Mouse (Mus musculus) heart, embryonic 15.5 days (tissue): ENCODE measurements around the gene Stk26. TPM values are rescaled to one million over a fixed set of nuclear protein-coding genes. Genes with fewer than 3 reads are reported as not detected.

Experiments
- ATAC-seq: fragments of 200-750 bp; cut with Nextera tagmentation; replicated peaks from 2 replicates; pipeline ENCODE4 v1.8.0; 2017; ENCODE audit warnings: low read depth, moderate TSS enrichment; ENCODE audit not compliant: insufficient number of reproducible peaks, insufficient read depth, low FRiP score
- H3K27ac ChIP-seq: fragments of 300-500 bp; sonication (generic); 2 replicates; pipeline ENCODE4 v1.5.1; 2015; ENCODE audit warnings: mild to moderate bottlenecking, inconsistent platforms
- H3K27me3 ChIP-seq: fragments of 300-500 bp; sonication (generic); 2 replicates; pipeline ENCODE4 v1.6.1; 2015; ENCODE audit warnings: inconsistent platforms
- H3K36me3 ChIP-seq: fragments of 300-500 bp; sonication (generic); 2 replicates; pipeline ENCODE4 v1.6.1; 2015; ENCODE audit warnings: mild to moderate bottlenecking, inconsistent platforms
- H3K4me1 ChIP-seq: fragments of 300-500 bp; sonication (generic); replicated peaks from 2 replicates; pipeline ENCODE4 v1.6.1; 2015; ENCODE audit warnings: inconsistent platforms
- H3K4me2 ChIP-seq: fragments of 300-500 bp; sonication (generic); 2 replicates; pipeline ENCODE4 v1.6.1; 2015; ENCODE audit warnings: inconsistent platforms, mild to moderate bottlenecking, moderate library complexity
- H3K4me3 ChIP-seq: fragments of 300-500 bp; sonication (generic); 2 replicates; pipeline ENCODE4 v1.5.1; 2015; ENCODE audit warnings: mild to moderate bottlenecking, inconsistent platforms
- H3K9ac ChIP-seq: fragments of 300-500 bp; sonication (generic); 2 replicates; pipeline ENCODE4 v1.6.1; 2015; ENCODE audit warnings: mild to moderate bottlenecking, inconsistent platforms
- H3K9me3 ChIP-seq: fragments of 300-500 bp; sonication (generic); replicated peaks from 2 replicates; pipeline ENCODE4 v1.6.1; 2016; ENCODE audit warnings: inconsistent platforms
- WGBS: fragments of 180-500 bp; shearing (Covaris S2); methylation state at CpG from one replicate; pipeline ENCODE4 v1.1.7; 2015; ENCODE audit warnings: mixed read lengths; 5-methylcytosine and 5-hydroxymethylcytosine counted together
- polyA plus RNA-seq: library from polyadenylated mRNA; unstranded; fragments of >200 nt; fragmentation: Nextera tagmentation; extraction: Ambion mirVana; gene quantifications from 2 replicates; pipeline ENCODE4 v1.2.1, GENCODE M21; 2015

The Stk26 gene
- 4.1 and 4.8 TPM in 2 replicates for polyA plus RNA-seq

DNA sequence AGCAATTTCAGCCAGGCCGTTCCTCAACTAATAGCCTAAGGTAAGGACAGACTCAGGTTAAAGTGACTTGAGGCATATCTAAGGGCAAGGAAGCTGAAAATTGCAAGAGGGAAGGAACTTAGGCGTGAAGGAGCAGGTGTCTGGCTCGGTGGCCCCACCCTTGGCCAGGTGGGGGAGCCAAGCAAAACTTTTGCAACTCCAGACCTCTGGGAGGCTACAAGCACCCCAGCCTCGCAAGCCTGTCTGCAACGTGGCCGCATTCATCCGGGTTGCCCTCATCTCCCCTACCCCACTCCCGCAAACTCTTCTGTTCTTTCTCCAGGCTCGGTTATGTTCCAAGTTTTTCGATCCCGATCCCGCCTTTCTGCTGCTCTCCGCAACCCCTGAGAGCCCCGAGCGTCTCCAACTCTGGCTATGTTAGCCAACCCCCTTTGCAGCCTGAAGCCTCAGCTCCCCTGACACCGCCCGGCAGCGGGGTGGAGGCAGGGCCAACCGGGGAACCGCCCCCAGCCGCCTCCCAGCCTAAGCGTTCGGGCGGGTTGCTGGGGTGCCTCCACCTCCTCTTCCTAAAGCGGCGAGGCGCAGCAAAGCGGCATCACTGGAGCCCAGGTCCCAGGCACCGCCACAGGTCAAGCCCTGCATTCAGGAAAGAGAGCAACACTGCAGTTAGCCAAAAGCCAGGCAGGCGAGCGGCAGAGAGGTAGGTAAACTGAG is at the start of gene Stk26:
TSS of gene Stk26 (plus strand) at position 201 of the 714 bp plus-strand sequence.
- peak; percentile 86 for ATAC-seq
- WGBS: 14% methylated on average over 31 of the region's 31 CpGs
- no peaks in the 10 kb centered on the region for H3K4me1 ChIP-seq
- H3K9me3 ChIP-seq: no peaks in the 10 kb centered on the region
- peak within 1 kb of the TSS; percentile 47 for H3K9ac ChIP-seq
- H3K36me3 ChIP-seq: no peaks in the 10 kb centered on the region
- H3K4me3 ChIP-seq: peak within 1 kb of the TSS; percentile 62
- H3K27ac ChIP-seq: no peak within 1 kb of the TSS
- peak within 1 kb of the TSS; percentile 80 for H3K4me2 ChIP-seq
- H3K27me3 ChIP-seq: no peaks in the 10 kb centered on the region

DNA sequence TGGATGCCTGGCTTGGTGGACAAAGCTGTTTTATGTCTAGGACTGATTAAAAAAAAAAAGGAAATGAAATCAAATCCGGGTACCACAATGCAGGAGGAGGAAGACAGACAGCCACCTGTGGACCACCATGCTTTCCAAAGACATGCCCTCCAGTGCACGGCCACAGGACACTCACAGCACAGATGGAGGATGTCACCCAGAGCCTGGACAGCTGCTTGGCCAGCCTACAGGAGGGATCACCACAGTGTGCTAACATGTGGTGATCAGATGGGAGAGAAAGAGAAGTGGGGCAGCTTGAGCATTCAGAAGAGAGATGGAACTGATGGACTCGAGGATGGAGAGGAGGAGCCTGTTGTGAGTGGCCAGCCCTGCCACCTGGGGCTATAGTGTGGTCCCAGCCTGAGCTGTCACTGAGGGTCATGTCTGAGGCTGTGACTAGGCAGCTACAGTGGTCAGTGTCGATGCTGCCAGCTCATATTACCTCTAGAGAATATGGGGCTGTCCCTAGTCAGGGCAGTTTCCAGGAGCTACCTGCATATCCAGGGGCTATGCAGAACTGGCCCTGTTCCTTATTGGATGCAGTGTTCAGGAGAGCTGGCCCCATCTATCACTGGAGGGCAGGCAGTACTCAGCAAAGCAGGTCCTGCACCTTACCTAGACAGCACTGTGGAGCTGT is 47.7 kb upstream of the Stk26 start:
- Histone ChIP-seq H3K27me3 (no peaks in the 10 kb centered on the region), H3K4me3 (no peak overlapping the region), H3K4me1 (no peaks in the 10 kb centered on the region; the same call in 1 of the 2 replicates), H3K36me3 (no peaks in the 10 kb centered on the region), H3K4me2 (no peak overlapping the region), H3K9me3 (no peaks in the 10 kb centered on the region), H3K9ac (no peak overlapping the region), H3K27ac (no peak overlapping the region)
- WGBS: 49% methylated on average over 4 of the region's 4 CpGs
- ATAC-seq: no peak

DNA sequence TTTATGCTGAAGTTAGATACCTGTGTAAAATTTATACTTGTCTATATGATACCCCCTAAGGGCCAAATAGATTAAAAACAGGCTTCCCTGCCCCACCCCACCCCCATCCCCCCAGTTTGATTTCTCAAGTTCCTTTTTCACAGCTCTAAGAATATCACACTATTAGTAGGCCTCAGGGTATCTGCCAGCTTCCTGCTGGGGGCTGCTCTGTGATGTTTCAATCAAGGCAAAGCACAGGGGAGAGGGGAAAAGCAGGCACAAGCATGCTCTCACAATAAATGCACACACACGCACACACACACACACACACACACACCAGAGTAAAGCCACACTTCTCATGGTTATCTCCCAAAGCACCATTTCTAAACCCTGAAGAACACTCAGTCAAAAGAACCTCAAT is 43.0 kb upstream of the Stk26 start:
- no peak overlapping the region for H3K9ac ChIP-seq
- ATAC-seq: no peak

DNA sequence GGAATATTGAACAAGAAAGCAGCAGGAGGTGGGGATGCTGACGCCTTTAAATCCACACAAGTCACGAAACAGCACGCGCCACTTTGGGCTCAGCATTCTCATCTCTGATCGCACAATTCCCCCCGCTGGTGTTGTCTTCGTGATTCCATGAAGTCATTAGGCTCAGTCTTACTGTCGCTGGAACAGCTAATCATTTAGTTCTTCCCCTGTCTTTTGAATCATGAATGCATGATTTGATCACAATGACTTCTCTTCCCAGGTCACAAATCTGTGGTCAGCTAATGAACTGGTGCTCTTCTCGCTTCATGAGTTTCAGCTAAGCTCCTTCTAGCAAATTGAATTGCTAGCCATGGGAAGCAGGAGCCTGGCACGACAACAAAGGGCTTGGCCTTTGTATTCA is 42.3 kb upstream of the Stk26 start:
- no peaks in the 10 kb centered on the region; the same call in 1 of the 2 replicates for H3K4me1 ChIP-seq
- WGBS: 82% methylated on average over 10 of the region's 10 CpGs
- no peaks in the 10 kb centered on the region for H3K27me3 ChIP-seq
- H3K9ac ChIP-seq: no peak overlapping the region
- no peak overlapping the region for H3K4me2 ChIP-seq
- no peak overlapping the region for H3K27ac ChIP-seq
- ATAC-seq: no peak
- H3K36me3 ChIP-seq: no peaks in the 10 kb centered on the region
- no peaks in the 10 kb centered on the region for H3K9me3 ChIP-seq
- no peak overlapping the region for H3K4me3 ChIP-seq

More for the DNA sequence above, 43.0 kb upstream of the Stk26 start:
- Histone ChIP-seq H3K27me3 (no peaks in the 10 kb centered on the region), H3K36me3 (no peaks in the 10 kb centered on the region), H3K4me1 (no peaks in the 10 kb centered on the region; the same call in 1 of the 2 replicates), H3K4me2 (no peak overlapping the region), H3K27ac (no peak overlapping the region), H3K9me3 (no peaks in the 10 kb centered on the region), H3K4me3 (no peak overlapping the region)
- 48% methylated on average over 1 of the region's 1 CpGs for WGBS

DNA sequence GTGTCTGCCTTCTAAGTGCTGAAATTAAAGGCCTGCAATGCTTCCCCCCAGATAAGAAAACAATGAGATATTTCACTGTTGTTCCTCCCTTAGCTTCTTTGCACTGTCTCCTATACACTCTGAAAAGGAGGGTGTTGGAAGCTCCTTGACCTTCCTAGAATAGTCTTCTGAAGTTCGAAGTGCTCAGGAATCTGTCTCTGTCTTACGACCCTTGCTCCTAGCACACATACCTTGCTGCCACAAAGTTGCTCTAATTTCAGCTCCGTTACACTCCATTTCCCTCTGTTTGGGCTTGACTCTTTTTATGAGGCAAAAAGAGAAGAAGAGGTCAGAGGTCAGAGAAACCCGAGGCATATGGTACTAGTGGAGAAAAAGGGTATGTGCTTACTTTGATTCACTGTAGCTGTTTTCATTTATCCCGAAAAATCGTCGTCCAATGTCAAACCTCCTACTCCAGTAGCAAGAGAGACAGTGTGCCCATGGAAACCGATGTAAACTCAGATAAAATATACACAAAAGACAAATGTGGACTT is 41.1 kb upstream of the Stk26 start:
- Histone ChIP-seq H3K36me3 (no peaks in the 10 kb centered on the region), H3K9ac (no peak overlapping the region), H3K9me3 (no peaks in the 10 kb centered on the region), H3K27me3 (no peaks in the 10 kb centered on the region), H3K4me2 (no peak overlapping the region), H3K4me3 (no peak overlapping the region), H3K27ac (no peak overlapping the region), H3K4me1 (no peaks in the 10 kb centered on the region; the same call in 1 of the 2 replicates)
- WGBS: 63% methylated on average over 8 of the region's 8 CpGs
- no peak for ATAC-seq

DNA sequence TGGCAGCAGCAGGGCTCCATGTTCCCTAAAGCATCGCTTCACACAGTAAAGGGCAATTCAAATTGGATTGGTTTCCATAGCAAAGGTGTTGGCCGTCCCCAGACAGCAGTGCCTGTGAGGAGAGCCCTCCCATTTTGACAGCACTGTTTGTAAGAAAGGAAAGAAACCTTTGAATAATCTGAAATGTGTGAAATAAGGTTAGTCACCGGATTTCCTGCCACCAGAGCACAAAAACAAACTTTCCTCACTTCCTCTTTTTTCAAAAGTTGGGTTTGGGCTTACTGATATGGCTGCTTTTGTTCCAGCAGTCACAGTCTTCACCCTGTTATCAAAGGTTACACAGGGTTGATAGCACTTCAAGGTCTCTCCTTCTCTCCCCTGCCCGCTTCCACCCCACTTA is 35.2 kb upstream of the Stk26 start:
- Histone ChIP-seq H3K9ac (no peak overlapping the region), H3K4me2 (no peak overlapping the region), H3K4me3 (no peak overlapping the region), H3K27me3 (no peaks in the 10 kb centered on the region), H3K9me3 (no peaks in the 10 kb centered on the region), H3K36me3 (no peaks in the 10 kb centered on the region), H3K4me1 (no peaks in the 10 kb centered on the region), H3K27ac (no peak overlapping the region)
- 0 out of 2 replicates have a peak, but pooled peaks have one; percentile 14 for ATAC-seq
- WGBS: 35% methylated on average over 4 of the region's 4 CpGs

DNA sequence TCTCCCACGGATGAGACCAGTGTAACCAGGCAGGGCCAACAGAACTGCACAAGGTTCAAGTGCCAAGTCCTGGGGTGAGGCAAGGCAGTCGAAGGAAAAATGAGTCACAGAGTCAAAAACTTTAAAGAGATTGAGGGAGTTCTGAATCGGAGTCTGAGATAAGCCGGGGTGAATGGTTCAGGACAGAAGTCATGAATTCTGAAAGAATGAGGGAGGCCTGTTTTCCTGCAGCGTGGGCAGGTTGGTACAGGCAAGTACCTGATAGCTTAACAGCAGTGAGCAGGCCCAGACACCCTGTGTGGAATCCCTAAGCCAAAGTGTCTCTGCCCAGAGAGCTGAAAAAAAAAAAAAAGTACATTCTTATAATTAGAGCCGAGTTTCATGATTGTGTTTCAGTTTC is 17.0 kb upstream of the Stk26 start:
- no peak for ATAC-seq

DNA sequence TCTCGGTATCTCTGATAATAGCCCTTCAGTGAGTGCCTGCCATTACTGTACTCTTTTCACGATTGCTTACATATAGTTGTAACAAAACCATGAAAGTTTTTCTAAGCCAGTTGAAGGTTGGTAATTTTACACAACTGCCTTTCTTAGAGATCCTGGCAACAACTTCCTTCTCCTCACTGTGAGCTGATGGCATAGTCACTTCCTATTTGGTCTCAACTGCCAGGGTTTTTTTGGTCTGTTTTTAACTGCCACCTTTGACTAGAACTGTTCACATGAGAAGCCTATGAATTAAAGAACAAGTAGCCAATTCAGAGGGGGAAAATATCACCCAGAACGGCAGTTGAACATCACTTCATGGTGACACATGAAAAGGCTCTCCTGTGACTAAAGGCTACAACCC is 5.3 kb upstream of the Stk26 start:
- 75% methylated on average over 3 of the region's 3 CpGs for WGBS
- no peak overlapping the region for H3K9ac ChIP-seq
- H3K4me3 ChIP-seq: no peak overlapping the region
- H3K9me3 ChIP-seq: no peaks in the 10 kb centered on the region
- no peak overlapping the region for H3K27ac ChIP-seq
- ATAC-seq: no peak
- H3K4me1 ChIP-seq: no peaks in the 10 kb centered on the region
- H3K4me2 ChIP-seq: no peak overlapping the region
- H3K36me3 ChIP-seq: no peaks in the 10 kb centered on the region
- H3K27me3 ChIP-seq: no peaks in the 10 kb centered on the region

More for the DNA sequence above, 17.0 kb upstream of the Stk26 start:
- H3K4me3 ChIP-seq: no peak overlapping the region
- H3K36me3 ChIP-seq: no peaks in the 10 kb centered on the region
- peaks cover 4% of the 10 kb centered on the region; the same call in 1 of the 2 replicates for H3K27me3 ChIP-seq
- H3K4me1 ChIP-seq: no peaks in the 10 kb centered on the region
- WGBS: 36% methylated on average over 6 of the region's 6 CpGs
- no peak overlapping the region for H3K4me2 ChIP-seq
- H3K9ac ChIP-seq: no peak overlapping the region
- H3K27ac ChIP-seq: no peak overlapping the region
- H3K9me3 ChIP-seq: no peaks in the 10 kb centered on the region

DNA sequence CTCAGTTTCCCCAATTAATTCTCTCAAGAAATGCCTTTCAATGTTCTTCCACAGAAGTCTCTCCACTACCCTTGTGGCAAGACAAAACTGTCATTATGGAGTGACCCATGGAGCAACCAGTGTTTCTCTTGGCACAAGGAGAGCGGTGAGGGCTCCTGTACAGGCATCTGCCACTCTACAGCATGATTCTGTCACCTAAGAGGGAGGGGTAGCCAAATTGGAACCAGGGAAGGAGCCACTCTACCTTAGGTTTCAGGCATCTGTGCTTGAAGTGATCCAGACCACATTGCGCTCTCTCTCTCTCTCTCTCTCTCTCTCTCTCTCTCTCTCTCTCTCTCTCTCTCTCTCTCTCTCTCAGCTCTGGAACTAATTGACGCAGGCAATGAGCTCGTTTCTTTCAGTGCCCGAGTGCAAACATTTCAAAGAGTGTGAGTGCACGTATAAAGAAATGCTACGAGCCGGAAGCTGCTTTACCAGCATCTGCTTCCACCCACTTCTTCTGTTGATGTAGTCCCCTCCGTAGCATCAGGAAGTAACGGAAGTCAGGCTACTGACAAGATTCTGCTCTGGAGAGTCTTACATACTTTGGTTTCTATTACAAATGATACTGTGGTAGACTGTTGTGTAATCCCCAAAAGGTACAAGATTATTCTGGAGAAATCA is 4.7 kb upstream of the Stk26 start:
- Histone ChIP-seq H3K36me3 (no peaks in the 10 kb centered on the region), H3K4me3 (no peak overlapping the region), H3K27me3 (no peaks in the 10 kb centered on the region), H3K9ac (no peak overlapping the region), H3K9me3 (no peaks in the 10 kb centered on the region), H3K4me2 (no peak overlapping the region), H3K4me1 (no peaks in the 10 kb centered on the region), H3K27ac (no peak overlapping the region)
- WGBS: 61% methylated on average over 9 of the region's 10 CpGs
- no peak for ATAC-seq

DNA sequence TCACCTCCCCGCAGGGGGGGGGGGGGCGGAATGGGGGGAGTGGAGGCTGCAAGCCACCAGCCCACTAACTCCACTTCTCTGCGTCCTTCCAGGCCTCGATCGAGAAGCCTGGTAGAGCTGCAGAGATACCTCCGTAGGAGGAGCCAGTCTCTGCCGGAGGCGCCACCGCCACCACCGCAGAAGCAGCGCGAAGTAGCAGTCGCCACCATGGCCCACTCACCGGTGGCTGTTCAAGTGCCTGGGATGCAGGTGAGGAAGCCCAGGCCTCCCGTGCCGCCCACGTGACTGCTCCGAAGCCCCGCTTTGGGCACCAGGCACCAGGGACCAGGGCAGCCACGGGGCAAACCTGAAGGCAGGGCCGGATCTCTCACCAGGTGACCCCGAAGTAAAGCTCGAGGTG is 740 bp downstream of the Stk26 start:
- H3K4me1 ChIP-seq: no peaks in the 10 kb centered on the region
- peak overlapping the region; percentile 80 for H3K4me2 ChIP-seq
- H3K27me3 ChIP-seq: no peaks in the 10 kb centered on the region
- peak; percentile 53 for ATAC-seq
- 17% methylated on average over 22 of the region's 23 CpGs for WGBS
- no peak overlapping the region for H3K27ac ChIP-seq
- H3K9me3 ChIP-seq: no peaks in the 10 kb centered on the region
- no peaks in the 10 kb centered on the region for H3K36me3 ChIP-seq
- H3K4me3 ChIP-seq: peak overlapping the region; percentile 62
- H3K9ac ChIP-seq: peak overlapping the region; percentile 47

DNA sequence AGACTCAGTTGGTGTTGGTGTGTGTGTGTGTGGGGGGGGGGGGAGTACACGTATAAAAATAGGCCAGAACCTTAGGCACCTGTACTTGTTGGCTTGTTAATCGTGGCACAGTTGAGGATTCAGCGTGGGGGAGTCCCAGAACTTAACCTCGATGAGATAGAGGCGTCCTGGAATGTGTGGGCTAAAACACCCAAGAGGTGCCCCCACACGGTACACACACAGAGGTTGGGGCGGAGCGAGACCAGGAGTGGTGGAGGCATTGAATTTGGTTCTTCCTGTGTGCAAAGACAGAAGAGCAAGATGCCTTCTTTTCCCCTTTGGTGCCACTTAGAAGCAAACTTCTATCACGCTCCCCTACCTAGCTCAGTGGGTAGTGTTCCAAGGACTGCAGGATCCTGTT is 1.2 kb downstream of the Stk26 start:
- H3K4me3 ChIP-seq: peak overlapping the region; percentile 62
- no peaks in the 10 kb centered on the region for H3K4me1 ChIP-seq
- no peak overlapping the region for H3K9ac ChIP-seq
- H3K4me2 ChIP-seq: peak overlapping the region; percentile 80
- WGBS: 44% methylated on average over 9 of the region's 9 CpGs
- no peak overlapping the region for H3K27ac ChIP-seq
- no peaks in the 10 kb centered on the region for H3K9me3 ChIP-seq
- no peaks in the 10 kb centered on the region for H3K27me3 ChIP-seq
- no peaks in the 10 kb centered on the region for H3K36me3 ChIP-seq
- 0 out of 2 replicates have a peak, but pooled peaks have one; percentile 2 for ATAC-seq
